Mouse (Mus musculus): ENCODE measurements around the gene Rerg. TPM values are rescaled to one million over a fixed set of nuclear protein-coding genes. Genes with fewer than 3 reads are reported as not detected.

Rerg gene
- polyA plus RNA-seq, 1 experiment from 2014 or later, result 23.9 TPM

- no peak for ATAC-seq (ENCODE audit: low FRiP score, low TSS enrichment)
- TF ChIP-seq EP300 (optimal IDR thresholded peaks at IDR 0.05) (no peak), CTCF (IDR thresholded peaks at IDR 0.05; ENCODE audit: low read depth) (no peak)
- Histone ChIP-seq H3K9ac (ENCODE audit: low read length) (no peak overlapping the region), H3K36me3 (ENCODE audit: control insufficient read depth, insufficient read depth, low read length) (no peaks in the 10 kb centered on the region), H3K27me3 (ENCODE audit: control insufficient read depth, insufficient read depth, low read length) (no peaks in the 10 kb centered on the region), H3K4me3 (ENCODE audit: low read depth, low read length) (no peak overlapping the region), H3K4me1 (replicated peaks; ENCODE audit: control insufficient read depth, insufficient read depth) (0 out of 2 replicates have a peak, but pooled peaks cover 2% of the 10 kb centered on the region), H3K4me2 (replicated peaks; ENCODE audit: low read depth) (no peak overlapping the region), H3K9me3 (ENCODE audit: control insufficient read depth, low read length) (no peaks in the 10 kb centered on the region), H3K27ac (replicated peaks) (0 out of 2 replicates have a peak overlapping the region, but pooled peaks have one; percentile 49)
- DNase-seq (ENCODE audit: low spot score), result no peak
- WGBS, result 40% methylated on average over 3 of the region's 3 CpGs
These were observed 45.3 kb downstream of the Rerg start for GRCm38 (mm10) chr6:137125006-137125405.

GRCm38 (mm10) chr6:137116849-137117473 is 53.3 kb downstream of the Rerg start:
- no peak for TF ChIP-seq CTCF (IDR thresholded peaks at IDR 0.05; ENCODE audit: low read depth)
- peak; percentile 58 for TF ChIP-seq EP300 (optimal IDR thresholded peaks at IDR 0.05)
- no peak overlapping the region for H3K4me2 ChIP-seq (replicated peaks; ENCODE audit: low read depth)
- H3K36me3 ChIP-seq (ENCODE audit: control insufficient read depth, insufficient read depth, low read length), result no peaks in the 10 kb centered on the region
- H3K4me3 ChIP-seq (ENCODE audit: low read depth, low read length), result no peak overlapping the region
- DNase-seq (ENCODE audit: low spot score) (no peak), ATAC-seq (ENCODE audit: low FRiP score, low TSS enrichment) (peak; percentile 54; the same call in 1 of the 2 replicates)
- 40% methylated on average over 1 of the region's 1 CpGs for WGBS
- H3K27ac ChIP-seq (replicated peaks), result peak overlapping the region; percentile 36
- no peaks in the 10 kb centered on the region for H3K27me3 ChIP-seq (ENCODE audit: control insufficient read depth, insufficient read depth, low read length)
- H3K4me1 ChIP-seq (replicated peaks; ENCODE audit: control insufficient read depth, insufficient read depth), result no peaks in the 10 kb centered on the region
- no peaks in the 10 kb centered on the region for H3K9me3 ChIP-seq (ENCODE audit: control insufficient read depth, low read length)
- H3K9ac ChIP-seq (ENCODE audit: low read length), result no peak overlapping the region

GRCm38 (mm10) chr6:137114859-137115258 is 55.4 kb downstream of the Rerg start:
- TF ChIP-seq EP300 (optimal IDR thresholded peaks at IDR 0.05) (no peak), CTCF (IDR thresholded peaks at IDR 0.05; ENCODE audit: low read depth) (no peak)
- 60% methylated on average over 7 of the region's 7 CpGs for WGBS
- ATAC-seq (ENCODE audit: low FRiP score, low TSS enrichment), result no peak

GRCm38 (mm10) chr6:137111266-137111813 is 59.0 kb downstream of the Rerg start:
- DNase-seq (ENCODE audit: low spot score) (no peak), ATAC-seq (ENCODE audit: low FRiP score, low TSS enrichment) (no peak)
- Histone ChIP-seq H3K9ac (ENCODE audit: low read length) (peak overlapping the region; percentile 13; the same call in 1 of the 2 replicates), H3K9me3 (ENCODE audit: control insufficient read depth, low read length) (no peaks in the 10 kb centered on the region), H3K27me3 (ENCODE audit: control insufficient read depth, insufficient read depth, low read length) (no peaks in the 10 kb centered on the region), H3K27ac (replicated peaks) (peak overlapping the region; percentile 84), H3K4me3 (ENCODE audit: low read depth, low read length) (no peak overlapping the region), H3K4me2 (replicated peaks; ENCODE audit: low read depth) (no peak overlapping the region), H3K4me1 (replicated peaks; ENCODE audit: control insufficient read depth, insufficient read depth) (peaks cover 7% of the 10 kb centered on the region; the same call in 1 of the 2 replicates), H3K36me3 (ENCODE audit: control insufficient read depth, insufficient read depth, low read length) (no peaks in the 10 kb centered on the region)
- TF ChIP-seq CTCF (IDR thresholded peaks at IDR 0.05; ENCODE audit: low read depth) (no peak), EP300 (optimal IDR thresholded peaks at IDR 0.05) (no peak)
- WGBS, result 71% methylated on average over 9 of the region's 9 CpGs

More at GRCm38 (mm10) chr6:137114859-137115258, 55.4 kb downstream of the Rerg start:
- no peak for DNase-seq (ENCODE audit: low spot score)
- no peak overlapping the region for H3K4me2 ChIP-seq (replicated peaks; ENCODE audit: low read depth)
- no peak overlapping the region for H3K4me3 ChIP-seq (ENCODE audit: low read depth, low read length)
- H3K36me3 ChIP-seq (ENCODE audit: control insufficient read depth, insufficient read depth, low read length), result no peaks in the 10 kb centered on the region
- peaks cover 7% of the 10 kb centered on the region; the same call in 1 of the 2 replicates for H3K4me1 ChIP-seq (replicated peaks; ENCODE audit: control insufficient read depth, insufficient read depth)
- H3K9me3 ChIP-seq (ENCODE audit: control insufficient read depth, low read length), result no peaks in the 10 kb centered on the region
- H3K27ac ChIP-seq (replicated peaks), result no peak overlapping the region
- H3K27me3 ChIP-seq (ENCODE audit: control insufficient read depth, insufficient read depth, low read length), result no peaks in the 10 kb centered on the region
- H3K9ac ChIP-seq (ENCODE audit: low read length), result no peak overlapping the region

- Histone ChIP-seq H3K9me3 (ENCODE audit: control insufficient read depth, low read length) (no peaks in the 10 kb centered on the region), H3K9ac (ENCODE audit: low read length) (peak overlapping the region; percentile 13; the same call in 1 of the 2 replicates), H3K4me3 (ENCODE audit: low read depth, low read length) (no peak overlapping the region), H3K27ac (replicated peaks) (peak overlapping the region; percentile 84), H3K4me1 (replicated peaks; ENCODE audit: control insufficient read depth, insufficient read depth) (peaks cover 7% of the 10 kb centered on the region; the same call in 1 of the 2 replicates), H3K27me3 (ENCODE audit: control insufficient read depth, insufficient read depth, low read length) (no peaks in the 10 kb centered on the region), H3K36me3 (ENCODE audit: control insufficient read depth, insufficient read depth, low read length) (no peaks in the 10 kb centered on the region), H3K4me2 (replicated peaks; ENCODE audit: low read depth) (no peak overlapping the region)
- 56% methylated on average over 6 of the region's 6 CpGs for WGBS
- ATAC-seq (ENCODE audit: low FRiP score, low TSS enrichment) (peak; percentile 41; the same call in 1 of the 2 replicates), DNase-seq (ENCODE audit: low spot score) (no peak)
- peak; percentile 13 for TF ChIP-seq EP300 (optimal IDR thresholded peaks at IDR 0.05)
- TF ChIP-seq CTCF (IDR thresholded peaks at IDR 0.05; ENCODE audit: low read depth), result no peak
These were observed 59.5 kb downstream of the Rerg start for GRCm38 (mm10) chr6:137110778-137111174.

Data from stomach, postnatal 0 days (tissue).